Mouse (Mus musculus) neural tube, embryonic 15.5 days (tissue): ENCODE measurements around the gene Lctl. TPM values are rescaled to one million over a fixed set of nuclear protein-coding genes. Genes with fewer than 3 reads are reported as not detected.
A peak's percentile ranks its signal among the peaks of the same experiment; 100 is the strongest.
"Not testable (repeated sequence)": the region's sequence is repeated elsewhere in the genome, so short reads cannot be mapped to it uniquely, and the experiment has no call there.

Experiments used
- ATAC-seq: fragments of 200-750 bp; cut with Nextera tagmentation; 2 replicates; pipeline ENCODE4 v1.8.0; 2017; ENCODE audit warnings: mild to moderate bottlenecking, moderate TSS enrichment, moderate library complexity; ENCODE audit not compliant: low FRiP score
- H3K27ac ChIP-seq: fragments of 300-500 bp; sonication (generic); replicated peaks from 2 replicates; pipeline ENCODE4 v1.5.1; 2015; ENCODE audit warnings: mild to moderate bottlenecking, inconsistent platforms
- H3K27me3 ChIP-seq: fragments of 300-500 bp; sonication (generic); replicated peaks from 2 replicates; pipeline ENCODE4 v1.6.1; 2015; ENCODE audit warnings: inconsistent platforms
- H3K36me3 ChIP-seq: fragments of 300-500 bp; sonication (generic); 2 replicates; pipeline ENCODE4 v1.6.1; 2015; ENCODE audit warnings: inconsistent platforms
- H3K4me1 ChIP-seq: fragments of 300-500 bp; sonication (generic); 2 replicates; pipeline ENCODE4 v1.6.1; 2015; ENCODE audit warnings: inconsistent platforms
- H3K4me2 ChIP-seq: fragments of 300-500 bp; sonication (generic); 2 replicates; pipeline ENCODE4 v1.6.1; 2015; ENCODE audit warnings: inconsistent platforms, mild to moderate bottlenecking, moderate library complexity
- H3K4me3 ChIP-seq: fragments of 300-500 bp; sonication (generic); replicated peaks from 2 replicates; pipeline ENCODE4 v1.5.1; 2015; ENCODE audit warnings: mild to moderate bottlenecking, inconsistent platforms
- H3K9ac ChIP-seq: fragments of 300-500 bp; sonication (generic); replicated peaks from 2 replicates; pipeline ENCODE4 v1.6.1; 2015; ENCODE audit warnings: mild to moderate bottlenecking, inconsistent platforms
- H3K9me3 ChIP-seq: fragments of 300-500 bp; sonication (generic); replicated peaks from 2 replicates; pipeline ENCODE4 v1.6.1; 2016; ENCODE audit warnings: inconsistent platforms
- WGBS: fragments of 180-500 bp; shearing (Covaris S2); methylation state at CpG from one replicate; pipeline ENCODE4 v1.1.7; 2015; ENCODE audit warnings: mixed read lengths; 5-methylcytosine and 5-hydroxymethylcytosine counted together
- polyA plus RNA-seq: library from polyadenylated mRNA; unstranded; fragments of >200 nt; fragmentation: Nextera tagmentation; extraction: Ambion mirVana; gene quantifications from 2 replicates; pipeline ENCODE4 v1.2.1, GENCODE M21; 2015

Lctl gene
- polyA plus RNA-seq, 1 experiment from 2014 or later, result not detected

DNA sequence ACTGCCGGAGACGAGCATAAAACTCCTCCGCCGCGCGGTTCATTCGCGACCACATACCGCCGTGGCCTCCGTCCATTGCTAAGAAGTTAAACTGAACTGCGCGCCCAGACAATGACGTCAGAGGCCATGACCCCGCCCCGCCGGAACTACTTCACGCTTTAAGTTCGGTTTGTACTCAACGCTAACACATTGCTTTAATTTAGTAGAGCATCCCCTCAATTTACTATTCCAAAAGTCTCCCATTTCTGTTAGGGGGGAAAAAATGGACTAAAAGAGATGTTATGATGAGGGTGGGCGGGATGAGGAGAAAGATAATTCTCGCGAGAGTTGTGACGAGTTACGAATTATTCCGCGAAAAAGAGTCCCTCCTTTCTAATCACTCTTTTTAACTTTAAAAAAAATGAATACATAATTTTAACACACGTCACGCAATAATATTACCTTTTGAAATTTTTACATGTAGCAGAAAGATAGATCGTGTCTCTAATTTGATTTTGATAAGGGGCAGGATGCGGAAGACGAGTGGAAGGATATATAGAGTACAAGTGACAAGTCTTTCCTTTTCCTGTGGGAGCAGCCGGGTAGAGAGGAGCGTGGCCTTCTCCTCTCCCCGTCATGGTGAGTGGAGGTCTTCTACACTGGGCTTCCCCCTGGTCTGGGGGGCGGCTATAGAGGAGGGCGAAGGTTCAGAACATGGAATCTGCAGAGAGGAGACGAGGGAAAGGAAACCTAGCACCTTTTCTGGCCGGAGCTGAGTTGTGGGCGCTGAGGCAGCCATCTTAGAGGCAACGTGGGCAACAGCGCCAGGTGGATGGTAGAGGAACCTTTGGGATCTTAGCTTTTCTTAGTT is 56.1 kb downstream of the Lctl start, which contains the start of the genes Zwilch and Rpl4:
Gene Zwilch, minus strand, starts transcription at position 289 of the 850 bp plus-strand sequence.
Gene Rpl4, plus strand, starts transcription at position 560 of the 850 bp plus-strand sequence.
- Histone ChIP-seq H3K4me1 (peaks cover 23% of the 10 kb centered on the region), H3K36me3 (peaks cover 34% of the 10 kb centered on the region), H3K9me3 (no peaks in the 10 kb centered on the region), H3K4me2 (peak within 1 kb of the TSS; percentile 91), H3K27me3 (no peaks in the 10 kb centered on the region), H3K27ac (peak within 1 kb of the TSS; percentile 92), H3K9ac (peak within 1 kb of the TSS; percentile 94), H3K4me3 (peak within 1 kb of the TSS; percentile 98)
- WGBS, result under 1% methylated on average over 42 of the region's 42 CpGs
- ATAC-seq, result peak; percentile 90

DNA sequence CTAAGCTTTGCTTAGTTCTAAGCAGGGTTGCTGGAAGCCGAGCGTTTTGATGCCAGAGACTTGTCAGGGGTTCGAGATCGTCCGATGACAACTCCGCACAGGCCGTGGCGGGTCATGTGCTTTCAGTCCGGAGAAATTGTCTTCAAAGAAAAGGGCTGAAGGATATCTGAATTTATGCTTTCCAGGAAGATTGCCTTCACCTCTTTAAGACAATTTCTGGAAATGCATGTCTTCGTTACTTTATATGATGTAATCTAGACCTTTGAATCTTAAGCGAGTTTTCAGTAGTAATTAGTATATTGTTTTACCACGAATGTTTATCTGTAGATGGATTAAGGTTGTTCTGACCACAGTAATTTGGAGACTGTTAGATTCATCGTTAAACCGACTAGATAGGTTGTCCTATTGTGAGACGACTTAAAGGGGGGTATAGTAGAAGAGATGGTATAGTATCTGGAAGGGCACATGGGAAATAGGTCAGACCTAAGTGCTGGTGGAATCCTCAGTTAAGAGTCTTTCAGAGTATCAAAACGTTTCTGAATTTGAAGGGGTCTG is 56.8 kb downstream of the Lctl start:
- no peak for ATAC-seq
- no peaks in the 10 kb centered on the region for H3K9me3 ChIP-seq
- peak overlapping the region; percentile 91 for H3K4me2 ChIP-seq
- peaks cover 24% of the 10 kb centered on the region for H3K4me1 ChIP-seq
- H3K27ac ChIP-seq, result peak overlapping the region; percentile 92
- H3K36me3 ChIP-seq, result peaks cover 39% of the 10 kb centered on the region
- WGBS, result under 1% methylated on average over 16 of the region's 16 CpGs
- no peaks in the 10 kb centered on the region for H3K27me3 ChIP-seq
- peak overlapping the region; percentile 94 for H3K9ac ChIP-seq
- peak overlapping the region; percentile 98 for H3K4me3 ChIP-seq

DNA sequence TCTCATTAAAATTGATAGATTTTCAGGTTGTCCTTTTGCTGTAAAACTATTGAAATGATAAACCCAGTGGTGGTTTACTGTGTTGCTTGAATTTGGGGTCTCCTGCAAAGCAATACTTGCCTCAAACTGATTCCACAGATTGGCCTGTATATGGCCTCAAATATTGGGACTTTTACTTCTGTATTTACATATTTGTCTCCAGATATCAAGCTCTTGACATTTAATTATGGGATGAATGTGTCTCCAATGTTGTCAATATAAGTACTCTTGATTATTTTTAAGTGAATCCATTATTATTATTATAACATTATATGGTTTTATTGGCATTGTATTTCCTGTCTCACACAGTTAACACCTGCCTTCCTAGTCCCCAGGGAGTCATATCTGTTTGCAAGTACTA is 57.4 kb downstream of the Lctl start:
- H3K27ac ChIP-seq, result no peak overlapping the region
- H3K9me3 ChIP-seq, result no peaks in the 10 kb centered on the region
- peaks cover 27% of the 10 kb centered on the region for H3K4me1 ChIP-seq
- H3K9ac ChIP-seq, result peak overlapping the region; percentile 94
- peak overlapping the region; percentile 91 for H3K4me2 ChIP-seq
- H3K36me3 ChIP-seq, result peaks cover 39% of the 10 kb centered on the region
- no peak for ATAC-seq
- peak overlapping the region; percentile 98 for H3K4me3 ChIP-seq
- H3K27me3 ChIP-seq, result no peaks in the 10 kb centered on the region

DNA sequence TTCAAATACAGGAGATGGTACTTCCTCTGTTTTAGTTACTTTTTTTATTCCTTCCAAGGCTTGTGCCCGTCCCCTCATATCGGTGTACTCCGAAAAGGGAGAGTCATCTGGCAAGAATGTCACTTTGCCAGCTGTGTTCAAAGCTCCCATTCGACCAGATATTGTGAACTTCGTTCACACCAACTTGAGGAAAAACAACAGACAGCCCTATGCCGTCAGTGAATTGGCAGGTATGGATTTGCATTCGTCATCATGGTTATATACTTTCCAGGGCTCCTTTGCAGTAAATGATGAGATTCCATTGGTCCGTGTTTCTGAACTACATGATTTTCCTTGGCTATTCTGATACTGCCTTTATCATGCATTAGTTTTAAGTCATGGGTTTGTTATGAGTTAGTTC is 57.8 kb downstream of the Lctl start:
- WGBS, result 72% methylated on average over 8 of the region's 8 CpGs

DNA sequence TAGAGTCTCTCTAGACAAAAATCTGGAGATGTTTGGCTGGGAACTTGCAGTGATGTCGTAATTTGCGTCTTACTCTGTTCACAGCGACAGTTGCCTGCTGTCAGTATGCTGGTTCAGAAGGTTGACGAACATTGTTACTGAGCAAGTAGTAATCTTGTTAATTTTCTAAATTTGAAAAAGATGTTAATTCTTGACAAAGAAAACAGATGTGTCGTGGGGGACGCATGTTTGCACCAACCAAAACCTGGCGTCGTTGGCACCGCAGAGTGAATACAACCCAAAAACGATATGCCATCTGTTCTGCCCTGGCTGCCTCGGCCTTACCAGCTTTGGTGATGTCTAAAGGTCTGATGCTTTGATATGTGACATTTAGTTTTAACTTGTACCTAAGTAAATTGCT is 58.4 kb downstream of the Lctl start:
- Histone ChIP-seq H3K27ac (no peak overlapping the region), H3K4me3 (no peak overlapping the region), H3K27me3 (no peaks in the 10 kb centered on the region), H3K36me3 (peaks cover 39% of the 10 kb centered on the region), H3K4me2 (0 out of 2 replicates have a peak overlapping the region, but pooled peaks have one; percentile 91), H3K4me1 (peaks cover 36% of the 10 kb centered on the region), H3K9ac (no peak overlapping the region), H3K9me3 (no peaks in the 10 kb centered on the region)
- WGBS, result 90% methylated on average over 11 of the region's 11 CpGs
- ATAC-seq, result no peak

More for the DNA sequence above, 57.8 kb downstream of the Lctl start:
- 0 out of 2 replicates have a peak overlapping the region, but pooled peaks have one; percentile 14 for H3K9ac ChIP-seq
- peak overlapping the region; percentile 91 for H3K4me2 ChIP-seq
- H3K27ac ChIP-seq, result no peak overlapping the region
- ATAC-seq, result no peak
- H3K9me3 ChIP-seq, result no peaks in the 10 kb centered on the region
- no peak overlapping the region; the same call in none of the 2 replicates for H3K4me3 ChIP-seq
- H3K4me1 ChIP-seq, result peaks cover 30% of the 10 kb centered on the region
- no peaks in the 10 kb centered on the region for H3K27me3 ChIP-seq
- H3K36me3 ChIP-seq, result peaks cover 39% of the 10 kb centered on the region

DNA sequence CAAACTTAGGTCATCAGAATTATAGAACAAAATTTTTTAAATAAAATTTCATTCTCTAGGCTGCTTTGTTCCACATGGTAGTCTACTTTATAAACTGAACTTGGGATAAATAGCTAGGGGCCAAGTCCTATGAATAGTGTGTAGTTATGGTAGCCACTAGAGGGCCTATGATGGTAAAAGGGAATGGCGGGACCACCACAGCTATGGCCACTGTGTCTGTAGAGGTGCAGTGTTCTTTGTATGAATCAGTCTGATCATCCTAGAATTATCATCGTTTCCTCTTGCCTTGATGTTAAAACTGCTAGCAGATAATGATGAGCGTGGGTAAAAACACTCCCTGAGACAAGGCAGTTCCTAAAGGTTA is 61.6 kb downstream of the Lctl start:
- no peaks in the 10 kb centered on the region for H3K9me3 ChIP-seq
- peak; percentile 55; the same call in 1 of the 2 replicates for ATAC-seq
- peak overlapping the region; percentile 87 for H3K27ac ChIP-seq
- H3K4me1 ChIP-seq, result peaks cover 30% of the 10 kb centered on the region
- peak overlapping the region; percentile 64 for H3K4me2 ChIP-seq
- H3K4me3 ChIP-seq, result peak overlapping the region; percentile 71
- 35% methylated on average over 3 of the region's 3 CpGs for WGBS
- peak overlapping the region; percentile 70; the same call in 1 of the 2 replicates for H3K9ac ChIP-seq
- no peaks in the 10 kb centered on the region for H3K27me3 ChIP-seq
- peaks cover 62% of the 10 kb centered on the region for H3K36me3 ChIP-seq

DNA sequence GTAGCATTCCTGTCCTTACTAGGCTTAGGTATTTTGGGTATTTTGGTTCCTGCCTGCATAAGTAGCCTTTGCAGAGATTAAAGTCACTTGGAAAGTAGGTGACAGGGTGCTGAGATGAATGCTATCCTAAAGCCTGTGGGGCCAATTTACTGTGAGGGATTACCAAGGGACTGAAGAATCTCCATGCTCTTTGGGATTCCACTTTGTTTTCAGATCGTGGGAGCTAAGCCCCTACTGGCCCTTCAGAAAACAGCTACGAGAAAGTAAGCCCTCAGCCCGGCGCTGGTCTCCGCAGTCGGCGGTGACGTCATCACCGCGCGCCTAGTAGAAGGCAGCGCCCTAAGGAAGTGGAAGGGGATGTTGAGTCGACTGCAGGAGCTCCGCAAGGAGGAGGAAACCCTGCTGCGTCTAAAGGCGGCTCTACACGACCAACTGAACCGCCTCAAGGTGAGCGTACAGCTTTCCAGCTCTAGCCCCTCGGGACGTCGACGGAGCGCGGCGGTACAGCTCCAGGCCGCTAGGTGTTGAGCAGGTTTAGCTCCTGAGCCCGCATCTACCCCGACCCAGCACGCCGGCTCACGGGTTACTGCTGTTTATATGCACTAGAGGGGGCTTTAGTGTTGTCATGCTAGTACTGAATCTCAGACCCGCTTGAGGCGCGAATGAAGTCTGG is 62.2 kb downstream of the Lctl start, which contains the start of gene Snapc5:
Gene Snapc5, plus strand, starts transcription at position 301 of the 673 bp plus-strand sequence.
- under 1% methylated on average over 35 of the region's 35 CpGs for WGBS
- H3K4me3 ChIP-seq, result peak within 1 kb of the TSS; percentile 71
- peak within 1 kb of the TSS; percentile 64 for H3K4me2 ChIP-seq
- peaks cover 65% of the 10 kb centered on the region for H3K36me3 ChIP-seq
- peak within 1 kb of the TSS; percentile 70 for H3K9ac ChIP-seq
- H3K9me3 ChIP-seq, result no peaks in the 10 kb centered on the region
- ATAC-seq, result peak; percentile 91
- H3K4me1 ChIP-seq, result peaks cover 27% of the 10 kb centered on the region
- H3K27ac ChIP-seq, result peak within 1 kb of the TSS; percentile 87
- H3K27me3 ChIP-seq, result no peaks in the 10 kb centered on the region

DNA sequence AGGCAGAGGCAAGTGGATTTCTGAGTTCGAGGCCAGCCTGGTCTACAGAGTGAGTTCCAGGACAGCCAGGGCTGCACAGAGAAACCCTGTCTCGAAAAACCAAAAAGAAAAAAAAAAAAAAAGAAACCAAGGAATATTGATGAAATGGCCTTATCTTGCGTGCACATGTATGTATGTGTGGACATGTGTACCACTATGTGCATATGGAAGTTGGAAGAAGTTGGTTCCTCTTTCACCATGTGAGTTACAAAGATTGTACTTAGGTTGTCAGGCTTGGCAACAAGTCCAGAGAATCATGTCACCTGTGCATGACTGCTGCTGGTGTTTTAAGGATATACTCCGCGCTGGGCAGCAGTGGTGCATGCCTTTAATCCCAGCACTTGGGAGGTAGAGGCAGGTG is 66.3 kb downstream of the Lctl start:
- WGBS, result 94% methylated on average over 5 of the region's 5 CpGs
- H3K27me3 ChIP-seq, H3K4me2 ChIP-seq, H3K4me3 ChIP-seq, H3K9me3 ChIP-seq, H3K27ac ChIP-seq, H3K9ac ChIP-seq, ATAC-seq: not testable (repeated sequence)
- peaks cover 15% of the 10 kb centered on the region for H3K4me1 ChIP-seq
- peaks cover 63% of the 10 kb centered on the region for H3K36me3 ChIP-seq

DNA sequence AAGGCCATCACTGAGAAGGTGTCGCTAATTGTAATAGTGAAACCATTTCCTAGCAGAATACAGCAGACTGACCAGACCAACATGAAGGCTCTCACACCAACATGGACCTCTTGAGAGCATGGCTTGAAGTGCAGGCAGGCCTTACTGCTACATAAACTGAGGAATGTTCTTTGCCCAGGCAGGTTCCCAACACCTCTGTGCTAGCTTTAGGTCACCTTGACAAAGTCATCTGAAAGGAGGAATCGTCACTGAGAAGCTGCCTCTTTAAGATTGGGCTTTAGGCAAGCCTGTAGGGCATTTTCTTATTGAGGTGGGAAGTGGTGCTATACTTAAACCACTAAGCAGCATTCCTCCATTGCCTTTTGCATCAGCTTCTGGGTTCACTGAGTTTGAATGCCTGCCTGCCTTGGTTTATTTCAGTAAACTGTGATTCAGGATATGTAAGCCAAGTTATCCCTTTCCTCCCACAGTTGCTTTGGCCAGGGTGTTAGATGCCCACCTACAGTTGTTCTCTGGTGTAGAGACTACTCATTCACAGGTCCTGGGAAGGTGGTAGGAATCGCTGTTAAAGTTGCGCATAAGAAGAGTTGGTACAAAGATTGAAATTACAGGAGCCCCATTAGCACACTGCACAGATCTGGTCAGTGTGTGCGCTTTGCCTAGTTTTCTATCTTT is 67.4 kb downstream of the Lctl start:
- WGBS, result 95% methylated on average over 5 of the region's 5 CpGs
- Histone ChIP-seq H3K27ac (no peak overlapping the region), H3K9me3 (no peaks in the 10 kb centered on the region), H3K4me1 (peaks cover 11% of the 10 kb centered on the region), H3K9ac (no peak overlapping the region), H3K4me3 (no peak overlapping the region), H3K4me2 (no peak overlapping the region), H3K36me3 (peaks cover 63% of the 10 kb centered on the region), H3K27me3 (no peaks in the 10 kb centered on the region)
- no peak for ATAC-seq
